Mouse (Mus musculus) kidney, adult 11 months (tissue): Measurements from ENCODE around the gene Tspan11.

ENCODE experiments used
- DNase-seq: peaks from one replicate; pipeline ENCODE4 v3.0.0; 2022

The Tspan11 gene

GRCm38 (mm10) chr6:127942421-127942820 is 55.0 kb downstream of the Tspan11 start:
- peak; percentile 27 for DNase-seq

- peak; percentile 45 for DNase-seq
These were observed 58.3 kb downstream of the Tspan11 start for GRCm38 (mm10) chr6:127945725-127946124.

GRCm38 (mm10) chr6:127948656-127949055 is 61.3 kb downstream of the Tspan11 start:
- DNase-seq = no peak

GRCm38 (mm10) chr6:127949885-127950284 is 62.5 kb downstream of the Tspan11 start:
- no peak for DNase-seq

- DNase-seq = no peak
These were observed 65.7 kb downstream of the Tspan11 start for GRCm38 (mm10) chr6:127953071-127953470.

- no peak for DNase-seq
These were observed 68.8 kb downstream of the Tspan11 start for GRCm38 (mm10) chr6:127956172-127956571.

GRCm38 (mm10) chr6:127960203-127960602 is 72.8 kb downstream of the Tspan11 start:
- no peak for DNase-seq

- DNase-seq = no peak
These were observed 78.1 kb downstream of the Tspan11 start for GRCm38 (mm10) chr6:127965497-127965896.

- no peak for DNase-seq
These were observed 82.3 kb downstream of the Tspan11 start for GRCm38 (mm10) chr6:127969709-127970108.

GRCm38 (mm10) chr6:127970120-127970519 is 82.7 kb downstream of the Tspan11 start:
- DNase-seq = peak; percentile 48

GRCm38 (mm10) chr6:127970848-127971247 is 83.5 kb downstream of the Tspan11 start:
- no peak for DNase-seq

GRCm38 (mm10) chr6:127971931-127972330 is 84.5 kb downstream of the Tspan11 start:
- DNase-seq = no peak

- no peak for DNase-seq
These were observed 86.2 kb downstream of the Tspan11 start for GRCm38 (mm10) chr6:127973553-127973952.

- no peak for DNase-seq
These were observed 86.6 kb downstream of the Tspan11 start for GRCm38 (mm10) chr6:127974000-127974399.

- no peak for DNase-seq
These were observed 89.3 kb downstream of the Tspan11 start for GRCm38 (mm10) chr6:127976695-127977094.

- no peak for DNase-seq
These were observed 91.6 kb downstream of the Tspan11 start for GRCm38 (mm10) chr6:127978941-127979340.

- no peak for DNase-seq
These were observed 92.4 kb downstream of the Tspan11 start for GRCm38 (mm10) chr6:127979831-127980230.

- no peak for DNase-seq
These were observed 93.1 kb downstream of the Tspan11 start for GRCm38 (mm10) chr6:127980381-127981045.

- DNase-seq = peak; percentile 40
These were observed 93.8 kb downstream of the Tspan11 start for GRCm38 (mm10) chr6:127981176-127981575.

GRCm38 (mm10) chr6:127986357-127986756 is 99.0 kb downstream of the Tspan11 start:
- no peak for DNase-seq

- DNase-seq = no peak
These were observed 100.0 kb downstream of the Tspan11 start for GRCm38 (mm10) chr6:127987374-127987773.

GRCm38 (mm10) chr6:127988944-127989494 is 101.6 kb downstream of the Tspan11 start:
- no peak for DNase-seq

- peak; percentile 35 for DNase-seq
These were observed 102.3 kb downstream of the Tspan11 start for GRCm38 (mm10) chr6:127989624-127990212.

GRCm38 (mm10) chr6:127991509-127992176 is 104.3 kb downstream of the Tspan11 start:
- no peak for DNase-seq
